Mouse (Mus musculus) right cerebral cortex, postnatal 14 days (tissue): ENCODE results near the gene Ess2.

Experiments used
- DNase-seq: peaks from one replicate; pipeline ENCODE4 v3.0.0; 2022

Ess2 gene

GRCm38 (mm10) chr16:17851331-17851730 is 59.8 kb downstream of the Ess2 start:
- no peak for DNase-seq
